Mouse (Mus musculus) liver, embryonic 13.5 days (tissue): Measurements from ENCODE around the gene Kdm8. TPM values are rescaled to one million over a fixed set of nuclear protein-coding genes. Genes with fewer than 3 reads are reported as not detected.
A peak's percentile ranks its signal among the peaks of the same experiment; 100 is the strongest.

ENCODE experiments used
- ATAC-seq: fragments of 200-750 bp; cut with Nextera tagmentation; 2 replicates; pipeline ENCODE4 v1.8.0; 2017; ENCODE audit warnings: low read depth, mild to moderate bottlenecking, moderate number of reproducible peaks, moderate library complexity
- DNase-seq: peaks from one replicate; pipeline ENCODE4 v3.0.0; 2022
- H3K27ac ChIP-seq: fragments of 300-500 bp; sonication (generic); 2 replicates; pipeline ENCODE4 v1.5.1; 2015; ENCODE audit warnings: moderate library complexity, mild to moderate bottlenecking, inconsistent platforms
- H3K27me3 ChIP-seq: fragments of 300-500 bp; sonication (generic); 2 replicates; pipeline ENCODE4 v1.6.1; 2015; ENCODE audit warnings: mild to moderate bottlenecking, inconsistent platforms
- H3K36me3 ChIP-seq: fragments of 300-500 bp; sonication (generic); 2 replicates; pipeline ENCODE4 v1.6.1; 2015; ENCODE audit warnings: mild to moderate bottlenecking, inconsistent platforms
- H3K4me1 ChIP-seq: fragments of 300-500 bp; sonication (generic); replicated peaks from 2 replicates; pipeline ENCODE4 v1.6.1; 2015; ENCODE audit warnings: inconsistent platforms
- H3K4me2 ChIP-seq: fragments of 300-500 bp; sonication (generic); 2 replicates; pipeline ENCODE4 v1.6.1; 2015; ENCODE audit warnings: inconsistent platforms, mild to moderate bottlenecking, moderate library complexity
- H3K4me3 ChIP-seq: fragments of 300-500 bp; sonication (generic); replicated peaks from 2 replicates; pipeline ENCODE4 v1.5.1; 2015; ENCODE audit warnings: mild to moderate bottlenecking, inconsistent platforms
- H3K9ac ChIP-seq: fragments of 300-500 bp; sonication (generic); 2 replicates; pipeline ENCODE4 v1.6.1; 2015; ENCODE audit warnings: mild to moderate bottlenecking, inconsistent platforms
- H3K9me3 ChIP-seq: fragments of 300-500 bp; sonication (generic); replicated peaks from 2 replicates; pipeline ENCODE4 v1.6.1; 2016; ENCODE audit warnings: inconsistent platforms
- WGBS: fragments of 180-500 bp; shearing (Covaris S2); methylation state at CpG from one replicate; pipeline ENCODE4 v1.1.7; 2015; ENCODE audit not compliant: insufficient replicate concordance; 5-methylcytosine and 5-hydroxymethylcytosine counted together
- polyA plus RNA-seq: library from polyadenylated mRNA; unstranded; fragments of >200 nt; fragmentation: Nextera tagmentation; extraction: Ambion mirVana; gene quantifications from 2 replicates; pipeline ENCODE4 v1.2.1, GENCODE M21; 2015

The Kdm8 gene
- polyA plus RNA-seq, 1 experiment from 2014 or later, result 8.6 TPM

DNA sequence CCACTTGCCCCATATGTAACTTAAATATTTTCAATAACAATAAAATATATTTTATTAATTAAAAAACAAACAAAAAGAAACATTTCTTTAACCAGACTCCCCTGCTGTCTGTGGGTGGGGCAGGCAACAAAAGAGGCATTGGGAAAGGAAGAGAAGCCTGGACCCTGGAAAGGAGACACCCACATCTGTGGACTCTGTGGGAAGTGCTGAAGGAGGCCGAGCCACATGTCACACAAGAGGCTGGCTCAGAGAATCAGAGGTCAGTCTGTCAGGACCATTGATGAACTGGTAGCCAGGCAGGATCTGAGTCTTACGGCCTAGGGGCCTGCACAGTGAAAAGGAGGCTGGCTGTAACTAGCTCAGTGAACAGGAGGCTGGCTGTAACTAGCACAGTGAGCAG lies 17.7 kb downstream of the Kdm8 start:
- Histone ChIP-seq H3K4me2 (no peak overlapping the region), H3K4me3 (no peak overlapping the region), H3K36me3 (peaks cover 51% of the 10 kb centered on the region), H3K27me3 (no peaks in the 10 kb centered on the region), H3K4me1 (no peaks in the 10 kb centered on the region), H3K27ac (no peak overlapping the region), H3K9me3 (no peaks in the 10 kb centered on the region), H3K9ac (no peak overlapping the region)
- no peak for ATAC-seq
- DNase-seq, result no peak
- 73% methylated on average over 2 of the region's 2 CpGs for WGBS

DNA sequence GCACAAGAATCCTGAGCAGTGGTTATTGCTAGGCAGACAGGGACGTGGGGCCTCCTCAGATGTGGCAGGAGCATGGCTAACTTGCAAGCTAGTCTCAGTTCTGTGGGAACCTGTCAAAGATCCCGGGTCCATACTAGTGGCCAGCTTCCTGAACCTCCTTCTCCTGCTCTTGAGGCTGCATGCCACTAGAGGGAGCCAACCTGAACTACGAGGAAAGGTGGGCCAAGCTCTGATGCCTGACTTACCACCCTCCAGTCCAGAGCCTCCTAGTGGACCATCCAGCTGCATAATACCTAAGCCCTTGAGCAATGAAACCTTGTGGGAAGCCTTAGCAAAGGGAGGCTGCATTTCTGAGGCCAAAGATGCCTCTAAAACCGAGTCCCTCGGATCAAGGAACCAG lies 25.5 kb downstream of the Kdm8 start:
- H3K27me3 ChIP-seq, result no peaks in the 10 kb centered on the region
- H3K36me3 ChIP-seq, result peaks cover 68% of the 10 kb centered on the region
- H3K4me1 ChIP-seq, result peaks cover 52% of the 10 kb centered on the region
- H3K27ac ChIP-seq, result peak overlapping the region; percentile 39; the same call in 1 of the 2 replicates
- no peaks in the 10 kb centered on the region for H3K9me3 ChIP-seq
- H3K4me3 ChIP-seq, result no peak overlapping the region
- ATAC-seq (no peak), DNase-seq (peak; percentile 68)
- 0 out of 2 replicates have a peak overlapping the region, but pooled peaks have one; percentile 7 for H3K9ac ChIP-seq
- 25% methylated on average over 5 of the region's 5 CpGs for WGBS
- H3K4me2 ChIP-seq, result no peak overlapping the region

DNA sequence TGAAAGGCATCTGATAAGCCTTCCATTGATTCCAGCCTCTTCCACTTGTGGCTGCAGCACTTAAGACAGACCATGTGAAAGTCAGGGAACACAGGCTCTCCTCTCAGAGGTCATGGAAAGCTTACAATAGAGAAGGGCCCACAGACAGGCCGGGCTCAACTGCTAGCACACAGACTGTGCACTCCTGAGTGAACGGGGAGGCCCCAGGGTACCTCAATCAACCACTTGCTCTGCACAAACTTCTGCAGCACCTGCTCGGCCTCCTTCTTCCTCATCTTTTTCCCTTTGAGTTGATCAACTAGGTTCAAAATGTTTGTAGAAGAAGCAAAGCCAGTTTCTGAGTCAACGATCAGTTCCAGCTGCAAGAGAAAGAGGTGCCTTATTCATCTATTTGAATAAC lies 26.4 kb downstream of the Kdm8 start:
- Histone ChIP-seq H3K36me3 (peaks cover 68% of the 10 kb centered on the region), H3K4me2 (no peak overlapping the region), H3K4me1 (peaks cover 62% of the 10 kb centered on the region), H3K27ac (peak overlapping the region; percentile 99; the same call in 1 of the 2 replicates), H3K9ac (peak overlapping the region; percentile 27; the same call in 1 of the 2 replicates), H3K9me3 (no peaks in the 10 kb centered on the region), H3K27me3 (no peaks in the 10 kb centered on the region), H3K4me3 (no peak overlapping the region)
- DNase-seq (no peak), ATAC-seq (no peak)
- WGBS, result 83% methylated on average over 4 of the region's 4 CpGs

DNA sequence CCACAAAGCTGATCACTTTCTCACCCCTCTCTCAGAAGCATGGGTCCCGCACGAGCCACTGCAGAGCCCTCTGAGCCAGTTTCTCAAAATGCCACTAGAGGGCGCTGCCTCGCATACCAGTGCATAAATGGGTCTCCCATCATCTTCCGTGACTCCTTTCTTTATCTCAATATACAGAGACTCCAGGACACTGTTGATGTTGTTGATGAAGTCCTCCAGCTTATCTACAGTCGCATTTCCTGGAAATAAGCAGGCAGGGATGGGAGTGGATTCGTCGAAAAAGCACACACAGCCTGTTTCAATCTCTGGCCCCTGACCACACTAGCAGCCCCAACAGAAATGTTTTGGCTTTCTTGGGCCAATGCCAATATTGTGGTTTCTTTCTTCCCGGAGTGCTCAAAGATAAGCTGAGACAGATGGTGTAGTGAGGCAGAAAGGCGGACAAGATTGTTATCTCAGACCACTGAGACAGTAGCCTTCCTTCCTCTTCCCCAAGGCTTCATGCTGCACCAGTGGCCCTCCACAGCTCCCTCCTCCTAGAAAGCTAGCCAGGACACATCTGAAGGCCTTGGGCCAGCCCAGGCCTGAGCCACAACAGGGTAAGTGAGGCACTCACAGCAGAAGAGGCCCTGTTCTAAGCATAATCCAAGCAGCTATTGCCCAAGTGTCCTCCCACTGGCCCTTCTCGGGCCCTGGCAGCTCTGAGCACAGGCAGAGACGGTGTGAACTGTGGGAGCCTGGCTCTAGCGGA lies 27.7 kb downstream of the Kdm8 start:
- WGBS, result 5% methylated on average over 13 of the region's 13 CpGs
- Histone ChIP-seq H3K4me3 (peak overlapping the region; percentile 35), H3K9me3 (no peaks in the 10 kb centered on the region), H3K27ac (peak overlapping the region; percentile 99), H3K36me3 (peaks cover 62% of the 10 kb centered on the region), H3K4me1 (peaks cover 74% of the 10 kb centered on the region), H3K4me2 (peak overlapping the region; percentile 67), H3K9ac (peak overlapping the region; percentile 78), H3K27me3 (no peaks in the 10 kb centered on the region)
- ATAC-seq, result peak; percentile 92
- DNase-seq, result peak; percentile 80

DNA sequence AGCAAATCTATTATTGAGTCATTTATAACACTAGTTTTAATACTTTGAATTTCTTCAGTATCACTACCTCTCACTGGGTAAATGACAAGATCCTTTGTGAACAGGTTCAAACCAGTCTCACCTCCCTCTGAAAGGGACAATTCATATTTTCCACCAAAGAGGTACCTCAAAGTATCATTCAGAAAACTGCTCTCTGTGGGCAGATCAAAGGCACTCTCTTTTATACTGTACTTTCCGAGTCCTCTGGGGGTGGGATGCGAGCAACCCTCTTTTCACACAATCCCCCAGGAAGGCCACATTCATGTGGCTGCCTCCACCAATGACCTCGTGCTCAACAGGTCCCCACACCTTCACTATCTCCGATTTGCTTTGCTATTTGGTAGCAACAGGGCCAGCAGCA lies 30.1 kb downstream of the Kdm8 start:
- Histone ChIP-seq H3K36me3 (peaks cover 48% of the 10 kb centered on the region), H3K4me2 (no peak overlapping the region), H3K9ac (no peak overlapping the region), H3K27me3 (no peaks in the 10 kb centered on the region), H3K4me1 (peaks cover 96% of the 10 kb centered on the region), H3K4me3 (no peak overlapping the region), H3K27ac (peak overlapping the region; percentile 99), H3K9me3 (no peaks in the 10 kb centered on the region)
- 73% methylated on average over 4 of the region's 4 CpGs for WGBS
- no peak for ATAC-seq
- no peak for DNase-seq

DNA sequence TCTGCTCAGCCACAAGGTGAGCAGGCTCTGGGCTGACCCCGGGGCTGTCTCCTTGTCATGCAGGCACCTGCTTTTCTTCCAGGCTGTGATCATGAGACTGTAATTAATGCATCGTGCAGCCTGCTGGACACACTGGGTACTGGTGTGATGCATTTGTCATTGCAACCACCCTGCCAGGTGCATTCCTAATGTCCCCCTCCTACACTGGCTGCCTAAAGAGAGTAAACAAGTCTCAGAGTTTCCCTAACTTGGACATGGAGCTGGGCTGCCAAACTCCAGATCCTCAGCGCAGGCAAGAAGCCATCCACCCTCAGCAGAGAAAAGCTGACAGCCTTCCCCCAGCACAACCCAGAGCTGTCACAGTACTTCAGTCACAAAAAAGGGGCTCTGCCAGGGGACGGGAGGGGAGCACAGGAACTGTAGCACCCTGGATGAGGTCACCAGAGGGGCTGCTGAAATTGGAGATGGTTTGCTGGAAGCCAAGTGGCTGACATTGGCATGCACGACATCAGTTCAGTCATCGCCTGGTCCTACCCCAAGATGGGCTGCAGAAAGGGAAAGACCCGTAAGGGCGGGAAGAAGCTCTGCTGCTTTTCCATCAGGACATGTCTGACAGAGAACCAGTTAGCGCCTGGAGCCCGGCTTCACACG lies 31.2 kb downstream of the Kdm8 start:
- Histone ChIP-seq H3K4me2 (no peak overlapping the region), H3K27ac (peak overlapping the region; percentile 74), H3K9ac (no peak overlapping the region), H3K9me3 (no peaks in the 10 kb centered on the region), H3K4me1 (peaks cover 96% of the 10 kb centered on the region), H3K36me3 (peaks cover 41% of the 10 kb centered on the region), H3K27me3 (no peaks in the 10 kb centered on the region), H3K4me3 (no peak overlapping the region)
- WGBS, result 81% methylated on average over 11 of the region's 11 CpGs
- ATAC-seq (no peak), DNase-seq (no peak)

DNA sequence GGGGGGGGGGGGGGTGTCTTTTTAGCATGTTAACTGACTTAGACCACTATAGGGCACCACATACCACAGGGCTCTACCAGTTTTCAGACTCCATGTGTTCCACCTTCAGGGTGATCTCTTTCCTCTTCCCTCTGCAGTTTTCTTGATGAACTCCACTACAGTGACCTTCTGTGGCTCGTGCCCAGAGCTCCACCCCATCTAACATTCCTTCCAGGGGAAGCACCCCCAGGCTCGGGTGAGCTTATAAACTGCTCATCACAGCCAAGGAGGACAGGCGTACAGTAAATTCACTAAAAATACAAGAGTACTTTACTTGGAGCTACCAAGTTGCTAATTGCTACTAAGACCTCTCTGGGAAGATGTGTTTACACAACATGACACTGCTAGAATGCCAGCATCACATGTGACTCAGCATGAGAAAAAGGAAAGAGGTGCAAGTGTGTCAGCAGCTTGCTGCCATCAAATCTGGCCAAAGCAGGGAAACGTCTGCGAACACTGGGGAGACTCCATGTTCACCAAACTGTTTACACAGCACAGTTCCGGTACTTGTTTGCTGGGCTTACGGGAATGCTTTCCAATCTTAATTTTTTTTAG lies 34.0 kb downstream of the Kdm8 start:
- Histone ChIP-seq H3K36me3 (peaks cover 54% of the 10 kb centered on the region), H3K4me1 (peaks cover 77% of the 10 kb centered on the region), H3K9me3 (no peaks in the 10 kb centered on the region), H3K27me3 (no peaks in the 10 kb centered on the region), H3K9ac (0 out of 2 replicates have a peak overlapping the region, but pooled peaks have one; percentile 8), H3K27ac (peak overlapping the region; percentile 74), H3K4me2 (no peak overlapping the region), H3K4me3 (no peak overlapping the region)
- peak; percentile 62 for ATAC-seq
- 80% methylated on average over 7 of the region's 7 CpGs for WGBS
- peak; percentile 22 for DNase-seq

DNA sequence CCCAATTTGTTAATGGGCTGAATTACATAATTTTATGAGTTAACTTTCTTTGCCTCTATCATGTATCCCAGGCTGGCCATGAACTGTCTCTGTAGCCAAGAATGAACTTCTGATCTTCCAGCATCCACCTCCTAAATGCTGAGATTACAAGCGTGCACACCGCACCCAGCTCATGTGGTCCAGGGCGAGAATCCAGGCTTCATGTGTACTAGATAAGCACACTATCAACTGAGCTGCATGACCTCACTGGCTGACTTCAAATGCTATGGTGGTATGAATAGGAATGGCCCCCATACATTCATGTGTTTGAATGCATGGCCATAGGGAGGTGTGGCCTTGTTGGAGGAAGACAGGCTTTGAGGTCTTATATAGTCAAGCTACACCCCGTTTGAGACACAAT lies 36.0 kb downstream of the Kdm8 start:
- ATAC-seq, result peak; percentile 59
- Histone ChIP-seq H3K27ac (0 out of 2 replicates have a peak overlapping the region, but pooled peaks have one; percentile 11), H3K4me3 (no peak overlapping the region), H3K36me3 (peaks cover 69% of the 10 kb centered on the region), H3K9ac (no peak overlapping the region), H3K4me2 (no peak overlapping the region), H3K27me3 (no peaks in the 10 kb centered on the region), H3K9me3 (no peaks in the 10 kb centered on the region), H3K4me1 (peaks cover 77% of the 10 kb centered on the region)
- WGBS, result 62% methylated on average over 4 of the region's 4 CpGs
- no peak for DNase-seq

DNA sequence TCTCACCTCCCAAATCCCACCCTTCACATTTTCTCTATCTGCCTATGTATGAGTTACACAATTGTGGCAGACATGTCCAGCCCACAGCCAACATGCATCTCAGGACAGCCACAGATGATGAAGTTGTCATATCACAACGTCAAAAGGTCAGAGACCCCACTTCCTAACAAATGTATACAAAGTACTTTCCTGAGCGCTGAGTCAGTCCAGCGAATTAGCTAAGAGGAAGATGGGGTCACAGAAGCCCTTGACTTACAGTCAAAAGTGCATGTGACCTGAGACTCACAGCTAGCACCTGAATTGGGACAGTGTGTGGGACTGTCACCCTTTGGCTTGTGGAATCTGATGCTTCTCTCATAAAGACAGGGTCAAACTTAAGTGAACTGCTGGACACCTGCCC lies 37.9 kb downstream of the Kdm8 start:
- 81% methylated on average over 3 of the region's 3 CpGs for WGBS

DNA sequence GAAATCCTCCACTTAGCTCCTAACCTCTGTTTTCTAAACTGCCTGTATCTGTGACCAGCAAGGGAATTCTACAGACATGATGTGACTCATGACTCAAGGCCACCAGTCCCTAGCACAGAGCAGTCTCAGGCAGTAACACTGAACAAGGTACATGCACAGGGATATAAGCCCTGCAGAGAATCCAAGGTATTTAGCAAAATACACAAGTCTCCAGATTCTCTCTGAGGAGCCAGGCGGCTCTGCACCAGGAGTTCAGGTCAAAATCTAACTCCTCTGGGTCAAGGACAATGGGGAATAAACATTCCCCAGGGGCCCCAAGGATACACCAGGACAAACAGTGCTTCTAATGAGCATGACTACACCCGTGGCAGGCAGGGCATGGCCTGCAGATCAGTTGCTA lies 38.4 kb downstream of the Kdm8 start:
- ATAC-seq (no peak), DNase-seq (no peak)
- H3K27me3 ChIP-seq, result no peaks in the 10 kb centered on the region
- no peak overlapping the region for H3K4me3 ChIP-seq
- no peak overlapping the region for H3K9ac ChIP-seq
- H3K4me2 ChIP-seq, result no peak overlapping the region
- H3K9me3 ChIP-seq, result no peaks in the 10 kb centered on the region
- H3K36me3 ChIP-seq, result peaks cover 60% of the 10 kb centered on the region
- peak overlapping the region; percentile 3; the same call in 1 of the 2 replicates for H3K27ac ChIP-seq
- WGBS, result 69% methylated on average over 2 of the region's 2 CpGs
- H3K4me1 ChIP-seq, result peaks cover 78% of the 10 kb centered on the region

More for the DNA sequence above, 37.9 kb downstream of the Kdm8 start:
- H3K27me3 ChIP-seq, result no peaks in the 10 kb centered on the region
- no peak overlapping the region for H3K4me3 ChIP-seq
- H3K4me2 ChIP-seq, result no peak overlapping the region
- peaks cover 65% of the 10 kb centered on the region for H3K36me3 ChIP-seq
- H3K9me3 ChIP-seq, result no peaks in the 10 kb centered on the region
- H3K27ac ChIP-seq, result peak overlapping the region; percentile 3; the same call in 1 of the 2 replicates
- DNase-seq (no peak), ATAC-seq (no peak)
- H3K4me1 ChIP-seq, result peaks cover 78% of the 10 kb centered on the region
- no peak overlapping the region for H3K9ac ChIP-seq

DNA sequence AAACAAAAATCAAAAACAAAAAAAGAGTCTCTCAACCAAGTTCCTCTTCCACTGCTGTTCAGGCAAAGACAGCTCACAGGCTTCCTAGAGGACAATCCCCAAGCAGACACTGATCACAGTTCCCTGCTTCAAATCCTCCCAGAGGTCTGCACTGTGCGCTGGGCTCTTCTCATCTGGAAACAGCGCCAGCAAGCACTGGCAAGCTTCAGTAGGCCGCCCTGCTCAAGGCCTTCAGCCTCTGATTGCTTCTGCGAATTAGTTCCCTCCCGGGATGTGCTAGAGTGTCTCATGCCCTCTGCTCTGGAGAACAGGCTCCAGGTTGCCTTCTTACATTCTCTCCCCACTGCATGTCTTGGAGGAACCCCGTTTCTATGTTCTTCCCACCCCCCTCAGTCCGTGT lies 40.3 kb downstream of the Kdm8 start:
- Histone ChIP-seq H3K4me3 (no peak overlapping the region), H3K4me2 (no peak overlapping the region), H3K36me3 (peaks cover 58% of the 10 kb centered on the region), H3K9ac (no peak overlapping the region), H3K27ac (peak overlapping the region; percentile 72), H3K9me3 (no peaks in the 10 kb centered on the region), H3K4me1 (peaks cover 79% of the 10 kb centered on the region), H3K27me3 (no peaks in the 10 kb centered on the region)
- DNase-seq (no peak), ATAC-seq (no peak)
- 86% methylated on average over 7 of the region's 7 CpGs for WGBS
